Mouse (Mus musculus): ENCODE results near the gene Zfp988. TPM values are rescaled to one million over a fixed set of nuclear protein-coding genes. Genes with fewer than 3 reads are reported as not detected.
"Not testable (repeated sequence)": the region's sequence is repeated elsewhere in the genome, so short reads cannot be mapped to it uniquely, and the experiment has no call there.

Gene Zfp988
- polyA plus RNA-seq, 1 experiment from 2014 or later = 0.55 TPM

GRCm38 (mm10) chr4:147298585-147298984 is 6.9 kb upstream of the Zfp988 start:
- not testable (repeated sequence) for H3K4me3 ChIP-seq (ENCODE audit: low read depth, low read length); ATAC-seq (replicated peaks; ENCODE audit: low FRiP score, low TSS enrichment, low read depth); H3K27ac ChIP-seq (ENCODE audit: low read depth); H3K27me3 ChIP-seq (replicated peaks; ENCODE audit: control insufficient read depth, insufficient read depth, low read length); DNase-seq (ENCODE audit: low spot score); H3K9ac ChIP-seq (ENCODE audit: low read length); H3K4me1 ChIP-seq (replicated peaks; ENCODE audit: control insufficient read depth, insufficient read depth, low read length); H3K4me2 ChIP-seq (ENCODE audit: low read length); H3K9me3 ChIP-seq (ENCODE audit: control insufficient read depth, low read length); H3K36me3 ChIP-seq (ENCODE audit: control insufficient read depth, insufficient read depth, low read length)
- WGBS = 74% methylated on average over 3 of the region's 3 CpGs

- H3K9ac ChIP-seq (ENCODE audit: low read length); H3K4me2 ChIP-seq (ENCODE audit: low read length); H3K36me3 ChIP-seq (ENCODE audit: control insufficient read depth, insufficient read depth, low read length); DNase-seq (ENCODE audit: low spot score); H3K4me1 ChIP-seq (replicated peaks; ENCODE audit: control insufficient read depth, insufficient read depth, low read length); ATAC-seq (replicated peaks; ENCODE audit: low FRiP score, low TSS enrichment, low read depth); H3K27me3 ChIP-seq (replicated peaks; ENCODE audit: control insufficient read depth, insufficient read depth, low read length); H3K9me3 ChIP-seq (ENCODE audit: control insufficient read depth, low read length); H3K4me3 ChIP-seq (ENCODE audit: low read depth, low read length); H3K27ac ChIP-seq (ENCODE audit: low read depth): not testable (repeated sequence)
Observed at GRCm38 (mm10) chr4:147302375-147302774, 3.1 kb upstream of the Zfp988 start.

- not testable (repeated sequence) for H3K4me2 ChIP-seq (ENCODE audit: low read length); H3K27me3 ChIP-seq (replicated peaks; ENCODE audit: control insufficient read depth, insufficient read depth, low read length); DNase-seq (ENCODE audit: low spot score); H3K27ac ChIP-seq (ENCODE audit: low read depth); H3K4me3 ChIP-seq (ENCODE audit: low read depth, low read length); H3K9ac ChIP-seq (ENCODE audit: low read length); H3K4me1 ChIP-seq (replicated peaks; ENCODE audit: control insufficient read depth, insufficient read depth, low read length); H3K36me3 ChIP-seq (ENCODE audit: control insufficient read depth, insufficient read depth, low read length)
- peak; percentile 53; the same call in 1 of the 2 replicates for ATAC-seq (replicated peaks; ENCODE audit: low FRiP score, low TSS enrichment, low read depth)
- WGBS = 90% methylated on average over 2 of the region's 2 CpGs
- H3K9me3 ChIP-seq (ENCODE audit: control insufficient read depth, low read length) = peaks cover 53% of the 10 kb centered on the region
Observed at GRCm38 (mm10) chr4:147335036-147335690, 29.7 kb downstream of the Zfp988 start.

GRCm38 (mm10) chr4:147335691-147336367 is 30.4 kb downstream of the Zfp988 start:
- H3K27me3 ChIP-seq (replicated peaks; ENCODE audit: control insufficient read depth, insufficient read depth, low read length); H3K4me2 ChIP-seq (ENCODE audit: low read length); H3K27ac ChIP-seq (ENCODE audit: low read depth); DNase-seq (ENCODE audit: low spot score); H3K4me3 ChIP-seq (ENCODE audit: low read depth, low read length); H3K9ac ChIP-seq (ENCODE audit: low read length); H3K36me3 ChIP-seq (ENCODE audit: control insufficient read depth, insufficient read depth, low read length); H3K4me1 ChIP-seq (replicated peaks; ENCODE audit: control insufficient read depth, insufficient read depth, low read length): not testable (repeated sequence)
- peaks cover 54% of the 10 kb centered on the region for H3K9me3 ChIP-seq (ENCODE audit: control insufficient read depth, low read length)
- WGBS = 41% methylated on average over 1 of the region's 1 CpGs
- ATAC-seq (replicated peaks; ENCODE audit: low FRiP score, low TSS enrichment, low read depth) = peak; percentile 37; the same call in 1 of the 2 replicates

- peak; percentile 72 for ATAC-seq (replicated peaks; ENCODE audit: low FRiP score, low TSS enrichment, low read depth)
- not testable (repeated sequence) for H3K27me3 ChIP-seq (replicated peaks; ENCODE audit: control insufficient read depth, insufficient read depth, low read length); H3K36me3 ChIP-seq (ENCODE audit: control insufficient read depth, insufficient read depth, low read length); H3K4me2 ChIP-seq (ENCODE audit: low read length); H3K9ac ChIP-seq (ENCODE audit: low read length); H3K4me3 ChIP-seq (ENCODE audit: low read depth, low read length); H3K4me1 ChIP-seq (replicated peaks; ENCODE audit: control insufficient read depth, insufficient read depth, low read length); DNase-seq (ENCODE audit: low spot score); H3K27ac ChIP-seq (ENCODE audit: low read depth)
- 68% methylated on average over 6 of the region's 6 CpGs for WGBS
- peaks cover 54% of the 10 kb centered on the region for H3K9me3 ChIP-seq (ENCODE audit: control insufficient read depth, low read length)
Observed at GRCm38 (mm10) chr4:147336368-147337195, 31.1 kb downstream of the Zfp988 start.

- WGBS = 90% methylated on average over 2 of the region's 2 CpGs
- not testable (repeated sequence) for H3K36me3 ChIP-seq (ENCODE audit: control insufficient read depth, insufficient read depth, low read length); H3K4me2 ChIP-seq (ENCODE audit: low read length); H3K9ac ChIP-seq (ENCODE audit: low read length); H3K4me3 ChIP-seq (ENCODE audit: low read depth, low read length); ATAC-seq (replicated peaks; ENCODE audit: low FRiP score, low TSS enrichment, low read depth); H3K4me1 ChIP-seq (replicated peaks; ENCODE audit: control insufficient read depth, insufficient read depth, low read length); DNase-seq (ENCODE audit: low spot score); H3K27ac ChIP-seq (ENCODE audit: low read depth); H3K27me3 ChIP-seq (replicated peaks; ENCODE audit: control insufficient read depth, insufficient read depth, low read length)
- peaks cover 54% of the 10 kb centered on the region for H3K9me3 ChIP-seq (ENCODE audit: control insufficient read depth, low read length)
Observed at GRCm38 (mm10) chr4:147337520-147337919, 32.0 kb downstream of the Zfp988 start.

- Histone ChIP-seq H3K9ac (ENCODE audit: low read length) (no peak overlapping the region), H3K4me3 (ENCODE audit: low read depth, low read length) (no peak overlapping the region), H3K27ac (ENCODE audit: low read depth) (no peak overlapping the region), H3K4me2 (ENCODE audit: low read length) (no peak overlapping the region), H3K9me3 (ENCODE audit: control insufficient read depth, low read length) (peaks cover 56% of the 10 kb centered on the region), H3K36me3 (ENCODE audit: control insufficient read depth, insufficient read depth, low read length) (no peaks in the 10 kb centered on the region), H3K4me1 (replicated peaks; ENCODE audit: control insufficient read depth, insufficient read depth, low read length) (no peaks in the 10 kb centered on the region), H3K27me3 (replicated peaks; ENCODE audit: control insufficient read depth, insufficient read depth, low read length) (no peaks in the 10 kb centered on the region)
- WGBS = 72% methylated on average over 5 of the region's 5 CpGs
- DNase-seq (ENCODE audit: low spot score) (no peak), ATAC-seq (replicated peaks; ENCODE audit: low FRiP score, low TSS enrichment, low read depth) (0 out of 2 replicates have a peak, but pooled peaks have one; percentile 50)
Observed at GRCm38 (mm10) chr4:147338032-147338610, 32.6 kb downstream of the Zfp988 start.

- not testable (repeated sequence) for ATAC-seq (replicated peaks; ENCODE audit: low FRiP score, low TSS enrichment, low read depth); H3K4me3 ChIP-seq (ENCODE audit: low read depth, low read length); H3K9ac ChIP-seq (ENCODE audit: low read length); H3K27ac ChIP-seq (ENCODE audit: low read depth); DNase-seq (ENCODE audit: low spot score); H3K27me3 ChIP-seq (replicated peaks; ENCODE audit: control insufficient read depth, insufficient read depth, low read length); H3K4me2 ChIP-seq (ENCODE audit: low read length); H3K4me1 ChIP-seq (replicated peaks; ENCODE audit: control insufficient read depth, insufficient read depth, low read length); H3K36me3 ChIP-seq (ENCODE audit: control insufficient read depth, insufficient read depth, low read length)
- H3K9me3 ChIP-seq (ENCODE audit: control insufficient read depth, low read length) = peaks cover 60% of the 10 kb centered on the region
- 77% methylated on average over 3 of the region's 3 CpGs for WGBS
Observed at GRCm38 (mm10) chr4:147338706-147339105, 33.2 kb downstream of the Zfp988 start.
